Mouse (Mus musculus): ENCODE measurements at regions not wholly inside any gene's neighbourhood (a gene's known extent, or its start where the extent isn't known, plus 50 kb on each side); places are given as distances from the start of the nearest gene placed in this dataset.

DNA sequence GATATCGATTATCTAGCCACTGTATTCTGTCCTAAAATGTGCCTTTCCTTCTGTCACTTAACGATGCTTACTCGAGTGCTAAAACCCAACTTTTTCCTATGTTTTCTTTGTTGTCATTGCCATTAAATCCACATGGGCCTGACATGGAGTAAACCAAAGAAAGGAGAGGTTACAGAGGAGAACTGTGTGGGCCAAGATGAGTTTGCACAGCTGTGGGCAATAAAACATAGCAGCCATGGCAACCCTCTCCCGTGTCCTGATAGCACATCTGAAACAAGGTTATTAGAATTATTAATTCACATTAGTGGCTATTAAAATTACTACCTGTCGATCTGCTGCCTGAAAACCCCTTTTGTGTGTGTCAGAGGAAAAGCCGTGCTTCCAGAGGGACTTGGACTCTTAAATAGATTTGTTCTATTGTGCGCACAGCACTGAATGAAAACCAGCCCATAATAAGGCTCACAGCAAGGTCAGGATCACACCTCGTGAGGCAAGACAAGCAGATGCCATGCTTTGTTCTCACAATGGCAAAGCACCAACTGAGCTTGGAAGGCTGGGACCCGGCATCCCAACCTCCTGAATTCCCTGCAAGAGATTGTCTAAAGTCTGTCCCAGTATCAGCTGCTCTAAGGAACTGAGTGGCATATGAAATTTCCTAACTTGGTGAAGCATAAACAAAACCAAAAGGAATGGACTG is 95.0 kb upstream of the Nrp1 start:
- Histone ChIP-seq H3K36me3 (no peaks in the 10 kb centered on the region), H3K4me3 (no peak overlapping the region), H3K27me3 (no peaks in the 10 kb centered on the region), H3K4me2 (no peak overlapping the region), H3K9ac (no peak overlapping the region), H3K27ac (peak overlapping the region; percentile 48), H3K4me1 (peaks cover 45% of the 10 kb centered on the region), H3K9me3 (no peaks in the 10 kb centered on the region)
- 41% methylated on average over 9 of the region's 9 CpGs for WGBS
- ATAC-seq (ENCODE audit: borderline replicate concordance, extremely low read depth, low FRiP score, low TSS enrichment), result peak; percentile 74; the same call in 1 of the 2 replicates

DNA sequence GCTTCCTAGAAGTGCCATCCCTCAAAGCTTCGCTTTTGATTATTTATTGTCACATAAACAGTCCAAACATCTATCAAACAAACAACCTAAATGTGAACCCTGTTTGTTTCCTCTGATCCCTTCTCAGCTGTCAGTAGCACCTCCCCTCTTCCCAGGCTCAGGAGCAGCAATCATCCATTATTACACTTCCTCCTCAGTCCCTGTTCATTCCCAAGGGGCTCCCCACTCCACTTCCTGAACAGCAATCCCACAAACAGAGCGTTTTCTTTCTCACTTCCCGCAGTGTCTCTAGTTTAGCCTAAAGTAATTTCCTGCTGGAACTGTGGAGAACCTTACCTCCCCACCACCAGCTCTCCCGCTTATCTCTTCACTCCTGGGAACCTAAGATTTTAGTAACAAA is 91.1 kb upstream of the Nrp1 start:
- Histone ChIP-seq H3K4me3 (no peak overlapping the region), H3K27me3 (no peaks in the 10 kb centered on the region), H3K27ac (peak overlapping the region; percentile 78), H3K4me2 (no peak overlapping the region), H3K36me3 (no peaks in the 10 kb centered on the region), H3K4me1 (peaks cover 52% of the 10 kb centered on the region), H3K9ac (no peak overlapping the region), H3K9me3 (no peaks in the 10 kb centered on the region)
- 32% methylated on average over 4 of the region's 4 CpGs for WGBS
- ATAC-seq (ENCODE audit: borderline replicate concordance, extremely low read depth, low FRiP score, low TSS enrichment), result no peak

DNA sequence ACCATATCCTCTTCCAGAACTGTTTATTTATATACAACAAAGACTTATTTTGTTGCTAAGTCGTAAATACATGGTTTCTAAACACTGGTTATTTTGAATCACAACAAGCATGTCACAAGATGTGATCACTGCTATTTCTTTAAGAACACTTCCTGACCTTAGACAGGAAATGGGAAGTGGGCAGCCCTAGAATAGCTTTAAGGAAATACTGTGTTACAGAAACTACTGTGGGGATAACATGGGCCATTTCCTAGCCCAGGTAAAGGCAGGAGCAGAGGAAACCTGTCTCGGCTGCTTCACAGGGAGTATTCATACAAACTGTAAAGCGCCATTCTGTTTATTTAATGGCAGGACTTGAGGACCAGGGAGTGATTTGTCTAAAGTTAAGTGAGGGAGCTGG is 90.4 kb upstream of the Nrp1 start:
- H3K36me3 ChIP-seq, result no peaks in the 10 kb centered on the region
- H3K4me2 ChIP-seq, result peak overlapping the region; percentile 11; the same call in 1 of the 2 replicates
- H3K4me1 ChIP-seq, result peaks cover 56% of the 10 kb centered on the region
- WGBS, result 42% methylated on average over 3 of the region's 3 CpGs
- no peaks in the 10 kb centered on the region for H3K27me3 ChIP-seq
- ATAC-seq (ENCODE audit: borderline replicate concordance, extremely low read depth, low FRiP score, low TSS enrichment), result no peak
- peak overlapping the region; percentile 78 for H3K27ac ChIP-seq
- no peak overlapping the region for H3K9ac ChIP-seq
- H3K9me3 ChIP-seq, result no peaks in the 10 kb centered on the region
- H3K4me3 ChIP-seq, result no peak overlapping the region

DNA sequence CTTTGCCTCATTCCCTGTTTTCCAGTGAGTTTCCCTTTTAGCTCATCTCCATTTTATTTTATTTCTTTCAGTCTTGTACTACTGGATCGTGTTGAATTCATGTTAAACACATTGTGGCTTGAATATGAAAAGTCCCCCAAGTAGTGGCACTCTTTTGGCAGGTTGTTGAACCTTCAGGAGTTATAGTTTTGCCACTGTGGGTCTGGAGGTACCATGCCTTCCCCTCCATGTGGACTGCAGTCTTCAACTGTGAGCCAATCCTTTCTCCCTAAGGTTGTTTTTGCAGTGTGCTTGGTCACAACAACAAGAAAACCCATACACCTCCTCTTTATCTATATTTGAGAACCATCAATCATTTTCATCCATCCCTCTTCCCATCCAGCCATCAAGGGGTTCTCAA is 88.9 kb upstream of the Nrp1 start:
- no peaks in the 10 kb centered on the region for H3K27me3 ChIP-seq
- WGBS, result 87% methylated on average over 1 of the region's 1 CpGs
- H3K4me2 ChIP-seq, result no peak overlapping the region
- H3K9me3 ChIP-seq, result no peaks in the 10 kb centered on the region
- no peak for ATAC-seq (ENCODE audit: borderline replicate concordance, extremely low read depth, low FRiP score, low TSS enrichment)
- H3K9ac ChIP-seq, result no peak overlapping the region
- no peak overlapping the region for H3K4me3 ChIP-seq
- H3K4me1 ChIP-seq, result peaks cover 48% of the 10 kb centered on the region
- H3K27ac ChIP-seq, result no peak overlapping the region
- H3K36me3 ChIP-seq, result no peaks in the 10 kb centered on the region

DNA sequence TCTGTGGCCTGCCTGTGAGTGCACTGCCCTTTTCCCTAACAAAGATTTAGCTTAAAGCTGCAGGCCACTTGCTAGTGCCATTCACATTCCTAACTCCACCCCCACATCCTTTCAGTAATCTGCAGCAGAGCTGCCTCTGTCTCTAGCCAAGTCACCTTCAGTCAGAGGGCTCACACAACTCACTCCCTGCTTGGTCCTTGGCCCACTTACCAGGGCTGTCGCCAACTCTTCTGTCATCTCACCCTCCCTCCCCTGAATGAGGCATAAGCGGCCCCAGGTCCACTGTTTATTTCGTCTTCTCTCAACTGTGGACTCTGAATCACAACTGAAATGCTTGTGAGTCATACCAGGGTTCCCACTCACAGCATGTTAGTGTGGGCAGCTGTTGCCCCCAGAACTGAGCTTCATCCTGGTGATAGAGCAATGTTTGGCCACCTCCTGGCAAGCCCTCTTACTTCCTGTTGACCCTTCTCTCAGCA is 85.5 kb upstream of the Nrp1 start:
- Histone ChIP-seq H3K9me3 (no peaks in the 10 kb centered on the region), H3K9ac (no peak overlapping the region), H3K4me2 (no peak overlapping the region), H3K36me3 (no peaks in the 10 kb centered on the region), H3K4me3 (no peak overlapping the region), H3K27ac (peak overlapping the region; percentile 57), H3K27me3 (no peaks in the 10 kb centered on the region), H3K4me1 (peaks cover 24% of the 10 kb centered on the region)
- peak; percentile 77 for ATAC-seq (ENCODE audit: borderline replicate concordance, extremely low read depth, low FRiP score, low TSS enrichment)
- 13% methylated on average over 3 of the region's 3 CpGs for WGBS

DNA sequence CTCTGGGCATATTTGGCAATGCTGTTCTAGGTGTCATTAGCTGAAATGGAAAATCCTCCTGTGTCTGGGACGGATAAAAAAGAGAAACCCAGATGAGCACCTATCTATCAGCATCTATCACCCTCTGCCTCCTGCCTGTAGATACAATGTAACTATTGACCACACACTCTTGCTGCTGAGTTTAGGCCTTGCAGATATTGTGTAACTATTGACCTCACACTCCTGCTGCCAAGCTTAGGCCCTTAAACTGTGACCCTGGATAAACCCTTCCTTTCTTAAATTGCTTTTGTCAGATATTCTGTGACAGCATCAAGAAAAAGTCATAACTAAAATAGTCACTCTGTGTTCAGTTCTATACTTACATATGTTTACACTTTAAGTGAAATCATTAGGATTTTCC is 81.9 kb upstream of the Nrp1 start:
- 75% methylated on average over 1 of the region's 1 CpGs for WGBS
- Histone ChIP-seq H3K27me3 (no peaks in the 10 kb centered on the region), H3K4me3 (no peak overlapping the region), H3K36me3 (no peaks in the 10 kb centered on the region), H3K9me3 (no peaks in the 10 kb centered on the region), H3K9ac (no peak overlapping the region), H3K4me1 (peaks cover 15% of the 10 kb centered on the region), H3K4me2 (no peak overlapping the region), H3K27ac (no peak overlapping the region)
- ATAC-seq (ENCODE audit: borderline replicate concordance, extremely low read depth, low FRiP score, low TSS enrichment), result no peak

DNA sequence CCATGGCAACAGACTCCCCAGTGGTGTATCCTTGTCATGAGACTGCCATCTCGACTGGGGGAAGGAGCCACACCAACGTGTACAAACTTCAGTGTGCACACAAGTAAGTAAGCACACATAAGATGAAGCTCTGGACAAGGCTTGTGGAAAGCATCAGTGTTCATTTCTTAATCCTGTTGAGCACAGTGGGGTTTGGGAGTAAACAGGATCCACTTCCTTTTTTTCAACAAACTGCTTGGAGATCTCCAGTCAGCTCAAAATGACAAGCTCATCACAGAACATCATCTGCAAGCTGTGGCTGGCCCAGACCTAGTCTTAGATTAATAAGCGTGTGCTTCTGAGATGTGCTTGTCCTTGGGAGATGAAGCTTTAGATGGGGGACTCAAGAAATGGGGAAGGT is 75.6 kb upstream of the Nrp1 start:
- Histone ChIP-seq H3K4me1 (no peaks in the 10 kb centered on the region), H3K27ac (no peak overlapping the region), H3K4me3 (no peak overlapping the region), H3K27me3 (no peaks in the 10 kb centered on the region), H3K9ac (no peak overlapping the region), H3K9me3 (no peaks in the 10 kb centered on the region), H3K36me3 (no peaks in the 10 kb centered on the region), H3K4me2 (no peak overlapping the region)
- 54% methylated on average over 3 of the region's 3 CpGs for WGBS
- ATAC-seq (ENCODE audit: borderline replicate concordance, extremely low read depth, low FRiP score, low TSS enrichment), result no peak

DNA sequence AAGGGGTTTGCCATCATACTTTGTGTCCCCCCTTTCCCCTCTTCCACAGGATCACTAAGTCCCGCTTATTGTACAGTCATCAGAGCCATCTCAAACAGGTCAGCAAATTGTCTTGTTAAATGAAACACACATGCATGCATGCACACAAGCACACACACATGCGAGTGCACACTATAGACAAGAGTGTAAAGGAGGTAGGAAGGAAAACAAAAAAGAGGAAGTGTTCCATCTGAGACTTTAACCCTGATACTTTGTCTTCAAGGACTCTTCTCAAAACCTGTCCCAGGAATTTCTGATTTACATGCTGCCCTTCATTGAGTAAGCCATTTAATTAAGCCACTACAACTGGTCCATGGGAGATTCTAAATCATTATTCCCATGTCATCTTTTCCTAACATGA is 75.0 kb upstream of the Nrp1 start:
- no peaks in the 10 kb centered on the region for H3K9me3 ChIP-seq
- no peaks in the 10 kb centered on the region for H3K36me3 ChIP-seq
- H3K27ac ChIP-seq, result no peak overlapping the region
- no peaks in the 10 kb centered on the region for H3K27me3 ChIP-seq
- ATAC-seq (ENCODE audit: borderline replicate concordance, extremely low read depth, low FRiP score, low TSS enrichment), result no peak
- H3K9ac ChIP-seq, result no peak overlapping the region
- H3K4me1 ChIP-seq, result no peaks in the 10 kb centered on the region
- H3K4me3 ChIP-seq, result no peak overlapping the region
- 79% methylated on average over 2 of the region's 2 CpGs for WGBS
- no peak overlapping the region for H3K4me2 ChIP-seq

DNA sequence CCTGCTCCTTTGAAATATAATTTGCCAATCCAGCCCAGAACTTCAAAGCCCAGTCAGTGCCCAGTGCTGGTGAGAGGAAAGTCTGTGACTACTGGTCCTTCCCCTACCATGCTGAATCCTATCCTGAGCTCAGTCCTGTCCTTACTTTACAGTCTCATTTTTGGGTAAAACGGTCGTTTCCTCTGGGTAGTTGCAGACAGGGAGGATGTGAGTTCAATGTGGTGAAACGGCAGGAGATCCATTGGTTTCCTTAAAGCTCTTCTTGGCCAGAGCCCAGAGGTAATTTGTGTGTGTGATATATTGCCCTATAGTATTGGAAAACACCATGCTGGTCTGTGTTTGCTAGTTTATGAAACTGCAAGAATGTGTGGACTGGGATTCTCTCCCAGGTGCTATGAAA is 73.6 kb upstream of the Nrp1 start:
- H3K4me2 ChIP-seq, result no peak overlapping the region
- no peaks in the 10 kb centered on the region for H3K36me3 ChIP-seq
- H3K4me1 ChIP-seq, result 0 out of 2 replicates have a peak, but pooled peaks cover 2% of the 10 kb centered on the region
- ATAC-seq (ENCODE audit: borderline replicate concordance, extremely low read depth, low FRiP score, low TSS enrichment), result no peak
- 48% methylated on average over 3 of the region's 3 CpGs for WGBS
- no peak overlapping the region for H3K4me3 ChIP-seq
- H3K9ac ChIP-seq, result no peak overlapping the region
- H3K27ac ChIP-seq, result no peak overlapping the region
- H3K27me3 ChIP-seq, result no peaks in the 10 kb centered on the region
- no peaks in the 10 kb centered on the region for H3K9me3 ChIP-seq

DNA sequence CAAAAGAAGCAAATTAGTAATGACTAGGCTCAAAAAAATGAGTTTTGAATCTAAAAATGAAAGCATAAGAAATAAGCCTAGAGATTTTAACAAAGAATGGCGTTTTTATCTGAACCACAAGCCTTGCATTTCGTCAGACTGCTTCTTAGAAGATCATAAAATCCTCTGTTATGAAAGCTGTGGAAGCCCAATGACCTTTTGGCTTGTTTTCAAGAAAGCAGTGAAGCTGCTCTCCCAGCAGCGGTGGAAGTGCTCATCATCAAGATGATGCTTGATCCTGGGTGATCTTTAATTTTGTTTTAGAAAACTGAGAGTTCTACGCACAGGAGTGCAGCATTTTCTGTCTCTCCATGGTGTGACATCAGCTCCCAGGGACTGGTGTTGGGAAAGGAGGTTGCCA is 68.3 kb upstream of the Nrp1 start:
- no peak for ATAC-seq (ENCODE audit: borderline replicate concordance, extremely low read depth, low FRiP score, low TSS enrichment)
- H3K36me3 ChIP-seq, result no peaks in the 10 kb centered on the region
- H3K4me1 ChIP-seq, result peaks cover 7% of the 10 kb centered on the region; the same call in 1 of the 2 replicates
- 38% methylated on average over 4 of the region's 4 CpGs for WGBS
- no peak overlapping the region for H3K4me3 ChIP-seq
- H3K27me3 ChIP-seq, result no peaks in the 10 kb centered on the region
- no peaks in the 10 kb centered on the region for H3K9me3 ChIP-seq
- H3K27ac ChIP-seq, result no peak overlapping the region
- H3K4me2 ChIP-seq, result no peak overlapping the region
- no peak overlapping the region for H3K9ac ChIP-seq

DNA sequence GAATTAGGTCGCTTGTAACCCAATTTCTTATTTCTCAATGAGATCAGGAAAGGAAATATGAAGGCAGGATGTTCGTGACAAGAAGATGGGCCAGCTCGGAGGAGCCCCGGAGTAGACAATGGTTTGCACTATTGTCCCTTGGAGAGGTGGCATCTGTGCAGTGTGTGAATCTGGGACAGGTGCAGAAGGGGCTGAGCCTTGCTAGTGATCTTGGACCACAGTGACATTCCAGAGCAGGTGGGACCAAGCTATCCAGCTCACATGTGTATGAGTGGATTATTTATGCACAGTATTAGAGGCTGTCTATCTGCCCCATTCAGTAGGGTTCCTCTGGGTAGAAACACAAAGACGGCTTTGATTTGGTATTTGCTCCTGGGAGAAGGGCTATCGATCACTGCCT is 66.0 kb upstream of the Nrp1 start:
- Histone ChIP-seq H3K4me3 (no peak overlapping the region), H3K36me3 (no peaks in the 10 kb centered on the region), H3K27me3 (no peaks in the 10 kb centered on the region), H3K4me1 (peaks cover 7% of the 10 kb centered on the region; the same call in 1 of the 2 replicates), H3K27ac (no peak overlapping the region), H3K9me3 (no peaks in the 10 kb centered on the region), H3K9ac (no peak overlapping the region), H3K4me2 (no peak overlapping the region)
- no peak for ATAC-seq (ENCODE audit: borderline replicate concordance, extremely low read depth, low FRiP score, low TSS enrichment)
- 86% methylated on average over 6 of the region's 6 CpGs for WGBS

DNA sequence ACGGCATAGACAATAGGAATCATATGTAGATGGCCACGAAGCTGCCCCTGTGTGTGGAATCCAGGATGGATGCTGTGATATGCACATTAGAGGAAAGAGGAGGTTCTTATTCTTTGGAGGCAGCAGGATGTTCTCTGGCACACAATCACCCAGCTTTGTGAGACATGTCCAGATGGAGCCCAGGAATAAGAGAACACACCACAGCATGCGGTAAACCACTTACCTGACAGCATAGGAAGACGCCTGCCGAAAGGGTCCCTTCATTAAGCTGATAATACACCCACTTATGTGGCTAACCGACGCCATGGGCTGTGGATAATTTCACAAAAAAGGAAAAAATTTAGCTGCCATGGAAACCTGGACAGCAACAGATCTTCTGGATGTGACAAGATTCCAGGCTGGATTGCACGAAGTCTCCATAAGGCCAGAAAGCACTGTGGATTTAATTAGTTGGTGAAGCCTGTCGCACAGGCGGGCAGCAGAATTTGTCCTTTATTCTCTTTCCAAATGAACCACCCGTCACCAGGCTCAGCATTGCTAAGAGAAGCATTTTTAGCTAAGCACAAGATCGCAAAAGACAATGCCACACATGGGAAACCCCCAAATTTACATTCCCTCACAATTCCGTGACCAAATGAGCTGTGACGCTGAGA is 61.5 kb upstream of the Nrp1 start:
- Histone ChIP-seq H3K36me3 (no peaks in the 10 kb centered on the region), H3K4me2 (no peak overlapping the region), H3K4me1 (no peaks in the 10 kb centered on the region), H3K27ac (no peak overlapping the region), H3K4me3 (no peak overlapping the region), H3K27me3 (no peaks in the 10 kb centered on the region), H3K9ac (no peak overlapping the region), H3K9me3 (no peaks in the 10 kb centered on the region)
- 80% methylated on average over 14 of the region's 14 CpGs for WGBS
- ATAC-seq (ENCODE audit: borderline replicate concordance, extremely low read depth, low FRiP score, low TSS enrichment), result no peak
